In genomic region chr9:42652756-42653155, GRCm38 (mm10) we compare ENCODE assay signal across 9 mouse cellular contexts.
DNase-seq lines count a peak whose midpoint lies in the region; ATAC-seq and TF ChIP-seq lines count a peak whose summit lies in the region.
"Had no signal": no experiment of that assay in that cellular context is flagged by ENCODE, and none has a peak within 500 bp of the region (broad histone marks: within the 10 kb centered on the region; RNA-seq: fewer than 3 reads in every experiment).

No protein-coding gene starts in this region.

- peak; percentile 33; the same call in 1 of the 2 replicates for TF ChIP-seq CTCF in intestine, postnatal 0 days (IDR thresholded peaks at IDR 0.05; ENCODE audit: low read depth)

- H3K27me3 ChIP-seq in intestine, postnatal 0 days (replicated peaks; ENCODE audit: control insufficient read depth, insufficient read depth, low read length): no peaks in the 10 kb centered on the region
- no peaks in the 10 kb centered on the region for H3K27me3 ChIP-seq in intestine, embryonic 16.5 days (replicated peaks; ENCODE audit: control insufficient read depth, insufficient read depth, low read length)
- H3K27me3 ChIP-seq in embryonic facial prominence, embryonic 10.5 days (replicated peaks; ENCODE audit: low read depth, poor library complexity, severe bottlenecking): no peaks in the 10 kb centered on the region
- H3K27me3 ChIP-seq: lung, embryonic 15.5 days had no signal

- no peak overlapping the region for H3K4me3 ChIP-seq in intestine, postnatal 0 days (ENCODE audit: low read depth, low read length)
- H3K4me3 ChIP-seq in intestine, embryonic 16.5 days (ENCODE audit: low read length): no peak overlapping the region
- H3K4me3 ChIP-seq in embryonic facial prominence, embryonic 10.5 days: no peak overlapping the region
- H3K4me3 ChIP-seq: lung, embryonic 15.5 days had no signal

- H3K9ac ChIP-seq in intestine, postnatal 0 days (ENCODE audit: low read depth, low read length): no peak overlapping the region
- H3K9ac ChIP-seq in intestine, embryonic 16.5 days (ENCODE audit: low read depth, low read length): no peak overlapping the region
- H3K9ac ChIP-seq: lung, embryonic 15.5 days had no signal

- no peak overlapping the region for H3K4me2 ChIP-seq in intestine, postnatal 0 days (replicated peaks; ENCODE audit: low read depth)
- H3K4me2 ChIP-seq in intestine, embryonic 16.5 days (ENCODE audit: low read depth, low read length): no peak overlapping the region
- H3K4me2 ChIP-seq: lung, embryonic 15.5 days had no signal

- 83% methylated on average over 2 of the region's 2 CpGs for WGBS in intestine, postnatal 0 days
- WGBS in intestine, embryonic 16.5 days: 79% methylated on average over 2 of the region's 2 CpGs
- WGBS in embryonic facial prominence, embryonic 10.5 days: 77% methylated on average over 2 of the region's 2 CpGs

- H3K36me3 ChIP-seq in intestine, postnatal 0 days (ENCODE audit: control insufficient read depth, insufficient read depth): no peaks in the 10 kb centered on the region
- H3K36me3 ChIP-seq in intestine, embryonic 16.5 days (ENCODE audit: control insufficient read depth, insufficient read depth, low read length): no peaks in the 10 kb centered on the region
- no peaks in the 10 kb centered on the region for H3K36me3 ChIP-seq in embryonic facial prominence, embryonic 10.5 days (replicated peaks)
- H3K36me3 ChIP-seq: lung, embryonic 15.5 days had no signal

- no peak for ATAC-seq in intestine, postnatal 0 days
- no peak for ATAC-seq in intestine, embryonic 16.5 days

- H3K27ac ChIP-seq in intestine, postnatal 0 days (ENCODE audit: low read depth, low read length): no peak overlapping the region
- H3K27ac ChIP-seq in intestine, embryonic 16.5 days (ENCODE audit: low read length): no peak overlapping the region
- no peak overlapping the region for H3K27ac ChIP-seq in embryonic facial prominence, embryonic 10.5 days (replicated peaks)
- H3K27ac ChIP-seq: lung, embryonic 15.5 days had no signal

- no peaks in the 10 kb centered on the region for H3K9me3 ChIP-seq in intestine, postnatal 0 days (ENCODE audit: control insufficient read depth)
- no peaks in the 10 kb centered on the region for H3K9me3 ChIP-seq in intestine, embryonic 16.5 days (ENCODE audit: control insufficient read depth, low read length)
- H3K9me3 ChIP-seq in embryonic facial prominence, embryonic 10.5 days: no peaks in the 10 kb centered on the region
- H3K9me3 ChIP-seq: lung, embryonic 15.5 days had no signal

- H3K4me1 ChIP-seq in intestine, postnatal 0 days (replicated peaks; ENCODE audit: control insufficient read depth, insufficient read depth, low read length): no peaks in the 10 kb centered on the region
- H3K4me1 ChIP-seq in intestine, embryonic 16.5 days (ENCODE audit: control insufficient read depth, insufficient read depth, low read length): no peaks in the 10 kb centered on the region
- peaks cover 5% of the 10 kb centered on the region; the same call in 1 of the 2 replicates for H3K4me1 ChIP-seq in embryonic facial prominence, embryonic 10.5 days
- H3K4me1 ChIP-seq: lung, embryonic 15.5 days had no signal

- peak; percentile 29 for DNase-seq in WW6 (ENCODE audit: low read depth, low spot score)
- DNase-seq in embryonic facial prominence, embryonic 10.5 days (ENCODE audit: low spot score): peak; percentile 70
- peak; percentile 86 for DNase-seq in mesoderm, embryonic 11.5 days (ENCODE audit: low read depth, low spot score)
- DNase-seq in left cerebral cortex, adult 18-20 months (ENCODE audit: low spot score in 2 of 2): no peak
- DNase-seq in layer of hippocampus, adult 8-10 months (ENCODE audit: low spot score in 2 of 2): no peak
- DNase-seq in right cerebral cortex, postnatal 36 days (ENCODE audit: low spot score in 2 of 2): no peak

Comparison
In these comparisons a context has a peak if more than half of its experiments do, and no peak if none do; other contexts are left out.
1. DNase-seq: peak in WW6 (single experiment), embryonic facial prominence, embryonic 10.5 days (single experiment) and mesoderm, embryonic 11.5 days (single experiment); none in left cerebral cortex, adult 18-20 months (0 of 2), layer of hippocampus, adult 8-10 months (0 of 2) and right cerebral cortex, postnatal 36 days (0 of 2).